Mouse (Mus musculus) small intestine, adult 2 months (tissue): ENCODE results near the gene Wiz. TPM values are rescaled to one million over a fixed set of nuclear protein-coding genes. Genes with fewer than 3 reads are reported as not detected.
A peak's percentile ranks its signal among the peaks of the same experiment; 100 is the strongest.

Experiments used
- H3K27ac ChIP-seq: fragments of 200-500 bp; 2 replicates; pipeline ENCODE4 v1.5.1; 2012; ENCODE audit warnings: low read depth, low read length, control low read depth, inconsistent platforms; ENCODE audit not compliant: insufficient read depth
- H3K27me3 ChIP-seq: fragments of 200-500 bp; 2 replicates; pipeline ENCODE4 v1.6.1; 2012; ENCODE audit warnings: mild to moderate bottlenecking, moderate library complexity, low read length, inconsistent platforms; ENCODE audit not compliant: control insufficient read depth, insufficient read depth
- H3K36me3 ChIP-seq: fragments of 200-500 bp; 2 replicates; pipeline ENCODE4 v1.6.1; 2012; ENCODE audit warnings: mild to moderate bottlenecking, low read length, control low read depth, inconsistent platforms; ENCODE audit not compliant: control insufficient read depth, insufficient read depth
- H3K4me1 ChIP-seq: fragments of 200-500 bp; 2 replicates; pipeline ENCODE4 v1.6.1; 2012; ENCODE audit warnings: low read length, inconsistent platforms, mixed read lengths; ENCODE audit not compliant: control insufficient read depth, insufficient read depth, insufficient read length
- H3K4me3 ChIP-seq: fragments of 200-500 bp; 2 replicates; pipeline ENCODE4 v1.5.1; 2012; ENCODE audit warnings: low read depth, mild to moderate bottlenecking, control low read depth, inconsistent platforms, low read length, moderate library complexity
- CTCF ChIP-seq: fragments of 200-500 bp; IDR thresholded peaks from 2 replicates; pipeline ENCODE4 v1.5.1; 2012; ENCODE audit warnings: low read depth, mild to moderate bottlenecking, control low read depth, inconsistent platforms, low read length, moderate library complexity, mixed read lengths; ENCODE audit not compliant: insufficient replicate concordance, insufficient read length; ENCODE audit errors: extremely low read depth
- POLR2A ChIP-seq: fragments of 200-500 bp; IDR thresholded peaks from 2 replicates; pipeline ENCODE4 v1.6.1; 2012; ENCODE audit warnings: low read depth, mild to moderate bottlenecking, control low read depth, inconsistent platforms, low read length, moderate library complexity
- WGBS: fragments of 180-500 bp; shearing (Covaris S2); methylation state at CpG from one replicate; pipeline ENCODE4 v1.1.7; 2018; 5-methylcytosine and 5-hydroxymethylcytosine counted together
- polyA plus RNA-seq: library from polyadenylated mRNA; depleted of rRNA; stranded (reverse); fragments of >200 nt; gene quantifications from 2 replicates; pipeline ENCODE4 v1.2.3, GENCODE M21; 2012

Gene Wiz
- polyA plus RNA-seq, 1 experiment, result 26.1 TPM

DNA sequence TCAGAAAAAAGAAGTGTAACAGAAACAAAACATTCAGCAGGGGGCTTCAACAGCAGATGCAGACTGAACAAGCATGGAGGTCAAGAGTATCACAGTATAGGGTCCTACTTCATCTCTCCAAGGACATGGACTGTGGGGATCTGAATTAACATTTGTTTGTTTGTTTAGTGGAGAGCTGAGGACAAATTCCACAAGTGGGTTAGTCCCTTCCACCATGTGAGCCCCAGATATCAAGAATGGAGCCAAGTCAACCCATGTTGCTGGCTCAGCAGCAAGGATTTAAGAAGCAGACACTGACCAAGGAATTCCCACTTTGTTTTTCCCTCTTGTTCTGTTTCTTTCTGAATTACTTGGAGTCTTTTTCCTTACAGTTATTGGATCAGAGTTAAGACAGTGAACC, 61.7 kb downstream of the Wiz start:
- Histone ChIP-seq H3K36me3 (peaks cover 30% of the 10 kb centered on the region), H3K4me1 (no peaks in the 10 kb centered on the region), H3K27me3 (no peaks in the 10 kb centered on the region), H3K4me3 (no peak overlapping the region), H3K27ac (no peak overlapping the region)
- TF ChIP-seq POLR2A, result no peak
- no peak for TF ChIP-seq CTCF

GRCm38 (mm10) chr17:32322809-32323208, 66.4 kb downstream of the Wiz start:
- no peak for TF ChIP-seq POLR2A
- TF ChIP-seq CTCF, result no peak
- Histone ChIP-seq H3K36me3 (peaks cover 13% of the 10 kb centered on the region), H3K27ac (no peak overlapping the region), H3K27me3 (no peaks in the 10 kb centered on the region), H3K4me1 (peaks cover 1% of the 10 kb centered on the region; the same call in 1 of the 2 replicates), H3K4me3 (no peak overlapping the region)
- 88% methylated on average over 1 of the region's 1 CpGs for WGBS

DNA sequence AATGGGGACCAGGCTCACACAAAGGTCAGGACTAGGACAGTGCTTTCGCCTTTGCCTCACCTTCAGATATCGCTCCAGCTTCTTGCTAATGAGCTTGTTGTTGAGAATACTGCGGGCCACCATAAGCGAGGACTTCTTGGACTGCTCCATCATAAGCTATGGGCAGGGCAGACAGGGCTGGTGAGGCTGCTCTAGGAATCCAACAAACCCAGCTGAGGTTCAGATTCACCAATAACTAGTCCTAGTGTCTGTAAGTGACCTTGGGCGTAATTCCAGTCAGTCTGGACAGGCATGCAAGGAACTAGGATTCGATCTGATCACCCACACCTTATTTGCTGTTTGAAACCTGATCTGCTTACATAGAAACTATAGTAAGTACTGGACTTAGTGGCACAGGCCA, 67.4 kb downstream of the Wiz start:
- TF ChIP-seq CTCF, result no peak
- no peak for TF ChIP-seq POLR2A
- peak overlapping the region; percentile 82 for H3K4me3 ChIP-seq
- peak overlapping the region; percentile 81 for H3K27ac ChIP-seq
- H3K27me3 ChIP-seq, result no peaks in the 10 kb centered on the region
- H3K36me3 ChIP-seq, result peaks cover 18% of the 10 kb centered on the region
- H3K4me1 ChIP-seq, result peaks cover 1% of the 10 kb centered on the region; the same call in 1 of the 2 replicates
- WGBS, result 8% methylated on average over 6 of the region's 6 CpGs

- no peak for TF ChIP-seq CTCF
- TF ChIP-seq POLR2A, result peak; percentile 58
- H3K36me3 ChIP-seq, result peaks cover 23% of the 10 kb centered on the region
- H3K27me3 ChIP-seq, result no peaks in the 10 kb centered on the region
- H3K4me1 ChIP-seq, result peaks cover 1% of the 10 kb centered on the region; the same call in 1 of the 2 replicates
- peak overlapping the region; percentile 81 for H3K27ac ChIP-seq
- 1% methylated on average over 23 of the region's 23 CpGs for WGBS
- peak overlapping the region; percentile 82 for H3K4me3 ChIP-seq
Observed at GRCm38 (mm10) chr17:32321390-32321734, 67.9 kb downstream of the Wiz start.

- Histone ChIP-seq H3K4me1 (peaks cover 1% of the 10 kb centered on the region; the same call in 1 of the 2 replicates), H3K36me3 (peaks cover 24% of the 10 kb centered on the region), H3K27me3 (no peaks in the 10 kb centered on the region), H3K4me3 (peak within 1 kb of the TSS; percentile 90), H3K27ac (peak within 1 kb of the TSS; percentile 89)
- under 1% methylated on average over 83 of the region's 83 CpGs for WGBS
- no peak for TF ChIP-seq CTCF
- TF ChIP-seq POLR2A, result peak; percentile 27; the same call in 1 of the 2 replicates
Observed at GRCm38 (mm10) chr17:32320597-32321389, 68.4 kb downstream of the Wiz start, which contains the start of gene Akap8. Akap8 (minus strand) TSS chr17:32321238.

- Histone ChIP-seq H3K4me1 (peaks cover 1% of the 10 kb centered on the region; the same call in 1 of the 2 replicates), H3K27ac (peak overlapping the region; percentile 48), H3K27me3 (no peaks in the 10 kb centered on the region), H3K4me3 (peak overlapping the region; percentile 90), H3K36me3 (peaks cover 31% of the 10 kb centered on the region)
- TF ChIP-seq CTCF (no peak), POLR2A (no peak)
- WGBS, result under 1% methylated on average over 7 of the region's 7 CpGs
Observed at GRCm38 (mm10) chr17:32319950-32320349, 69.3 kb downstream of the Wiz start.

- Histone ChIP-seq H3K4me1 (peaks cover 1% of the 10 kb centered on the region; the same call in 1 of the 2 replicates), H3K4me3 (no peak overlapping the region), H3K27me3 (no peaks in the 10 kb centered on the region), H3K27ac (no peak overlapping the region), H3K36me3 (peaks cover 48% of the 10 kb centered on the region)
- TF ChIP-seq CTCF, result no peak
- no peak for TF ChIP-seq POLR2A
- 76% methylated on average over 3 of the region's 3 CpGs for WGBS
Observed at GRCm38 (mm10) chr17:32317708-32318107, 71.5 kb downstream of the Wiz start.

DNA sequence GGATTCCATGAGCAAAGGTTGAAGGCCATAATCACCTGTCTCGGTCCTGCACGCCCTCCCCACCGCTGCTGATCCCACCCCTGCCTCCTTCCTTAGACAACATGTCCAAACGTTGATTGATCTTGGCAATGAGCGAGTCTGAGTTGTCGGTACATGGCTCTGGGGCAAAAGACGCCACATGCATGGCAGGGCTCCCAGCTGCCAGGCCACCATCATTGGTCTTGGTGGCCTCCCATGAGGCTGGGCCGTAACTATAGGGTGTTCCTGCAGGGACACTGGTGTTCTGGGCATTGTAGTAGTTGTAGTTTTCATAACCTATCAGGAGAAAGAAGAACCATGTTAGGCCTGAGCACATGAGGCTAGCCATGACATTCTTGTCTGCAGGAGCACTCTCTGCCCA, 72.2 kb downstream of the Wiz start:
- Histone ChIP-seq H3K27me3 (no peaks in the 10 kb centered on the region), H3K4me1 (peaks cover 1% of the 10 kb centered on the region; the same call in 1 of the 2 replicates), H3K36me3 (peaks cover 54% of the 10 kb centered on the region), H3K4me3 (no peak overlapping the region), H3K27ac (no peak overlapping the region)
- 89% methylated on average over 8 of the region's 8 CpGs for WGBS
- TF ChIP-seq CTCF (no peak), POLR2A (no peak)
